Mouse (Mus musculus) stomach, postnatal 0 days (tissue): ENCODE measurements around the gene Strn3. TPM values are rescaled to one million over a fixed set of nuclear protein-coding genes. Genes with fewer than 3 reads are reported as not detected.

Source experiments
- ATAC-seq: fragments of 200-750 bp; cut with Nextera tagmentation; 2 replicates; pipeline ENCODE4 v1.8.0; 2017; ENCODE audit not compliant: low FRiP score, low TSS enrichment
- DNase-seq: peaks from one replicate; pipeline ENCODE4 v3.0.0-alpha.2; 2016; ENCODE audit warnings: low spot score
- H3K27ac ChIP-seq: fragments of 300-500 bp; sonication (generic); replicated peaks from 2 replicates; pipeline ENCODE4 v1.5.1; 2014; ENCODE audit warnings: mild to moderate bottlenecking, control low read depth
- H3K27me3 ChIP-seq: fragments of 300-500 bp; sonication (generic); 2 replicates; pipeline ENCODE4 v1.6.1; 2014; ENCODE audit warnings: low read length; ENCODE audit not compliant: control insufficient read depth, insufficient read depth
- H3K36me3 ChIP-seq: fragments of 300-500 bp; sonication (generic); 2 replicates; pipeline ENCODE4 v1.6.1; 2014; ENCODE audit warnings: low read length, mixed read lengths; ENCODE audit not compliant: control insufficient read depth, insufficient read depth
- H3K4me1 ChIP-seq: fragments of 300-500 bp; sonication (generic); replicated peaks from 2 replicates; pipeline ENCODE4 v1.6.1; 2014; ENCODE audit warnings: antibody characterized with exemption; ENCODE audit not compliant: control insufficient read depth, insufficient read depth
- H3K4me2 ChIP-seq: fragments of 300-500 bp; sonication (generic); replicated peaks from 2 replicates; pipeline ENCODE4 v1.6.1; 2014; ENCODE audit warnings: low read depth, mild to moderate bottlenecking, control low read depth, moderate library complexity
- H3K4me3 ChIP-seq: fragments of 300-500 bp; sonication (generic); 2 replicates; pipeline ENCODE4 v1.5.1; 2014; ENCODE audit warnings: low read depth, low read length, control low read depth
- H3K9ac ChIP-seq: fragments of 300-500 bp; sonication (generic); 2 replicates; pipeline ENCODE4 v1.6.1; 2014; ENCODE audit warnings: mild to moderate bottlenecking, low read length, control low read depth, mixed read lengths
- H3K9me3 ChIP-seq: fragments of 300-500 bp; sonication (generic); 2 replicates; pipeline ENCODE4 v1.6.1; 2016; ENCODE audit warnings: low read length; ENCODE audit not compliant: control insufficient read depth
- CTCF ChIP-seq: IDR thresholded peaks from 2 replicates; pipeline ENCODE4 v1.5.1; 2016; ENCODE audit warnings: antibody characterized with exemption, low read depth, mild to moderate bottlenecking, moderate library complexity
- EP300 ChIP-seq: optimal IDR thresholded peaks from 2 replicates; pipeline ENCODE3; 2016; ENCODE audit warnings: antibody characterized with exemption
- WGBS: fragments of 180-500 bp; shearing (Covaris S2); extraction: QIAGEN DNeasy Blood & Tissue Kit; methylation state at CpG from one replicate; pipeline ENCODE4 v1.1.7; 2014; 5-methylcytosine and 5-hydroxymethylcytosine counted together
- polyA plus RNA-seq: library from polyadenylated mRNA; unstranded; fragments of >200 nt; fragmentation: Nextera tagmentation; extraction: Ambion mirVana; gene quantifications from 2 replicates; pipeline ENCODE4 v1.2.1, GENCODE M21; 2015

Strn3 gene
- polyA plus RNA-seq, 1 experiment from 2014 or later = 25.7 TPM

DNA sequence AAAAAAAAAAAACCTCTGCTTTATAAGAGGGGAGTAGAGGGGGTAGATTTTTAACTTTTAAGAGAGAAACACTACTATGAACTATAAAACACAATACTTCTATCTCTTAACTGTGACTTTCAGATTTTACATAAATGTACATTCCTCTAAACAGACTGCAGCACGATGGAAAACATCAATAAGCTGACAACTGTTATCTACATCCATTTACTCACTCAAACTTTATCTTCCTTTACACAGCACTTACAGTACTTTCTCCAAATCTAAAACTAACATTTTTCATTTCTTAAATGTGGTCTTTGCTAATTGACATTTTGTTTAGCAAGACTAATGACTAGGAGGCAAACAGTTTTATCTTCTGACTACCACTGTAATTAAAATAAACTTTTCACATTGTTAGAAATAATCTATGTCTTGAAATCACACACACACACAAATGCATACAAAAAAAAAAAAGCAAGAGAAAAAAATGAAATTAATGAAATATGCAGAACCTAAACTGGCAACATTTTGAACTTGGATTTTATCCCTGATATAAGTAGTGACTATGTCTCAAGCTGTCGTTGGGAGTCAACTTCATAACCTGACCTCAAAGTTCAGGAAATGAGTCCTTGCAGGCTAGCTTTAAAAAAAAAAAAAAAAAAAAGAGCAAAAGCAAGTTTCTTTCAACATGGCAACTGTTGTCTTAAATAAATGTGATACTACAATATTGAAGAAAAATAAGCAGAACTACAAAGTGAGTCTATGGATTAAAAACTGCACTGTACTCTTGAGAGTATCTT lies 54.8 kb downstream of the Strn3 start:
- WGBS = 29% methylated on average over 2 of the region's 2 CpGs
- Histone ChIP-seq H3K4me3 (no peak overlapping the region), H3K9me3 (no peaks in the 10 kb centered on the region), H3K4me1 (no peaks in the 10 kb centered on the region), H3K36me3 (no peaks in the 10 kb centered on the region), H3K27me3 (no peaks in the 10 kb centered on the region), H3K9ac (no peak overlapping the region), H3K27ac (no peak overlapping the region), H3K4me2 (no peak overlapping the region)
- TF ChIP-seq CTCF (no peak), EP300 (no peak)
- no peak for ATAC-seq
- no peak for DNase-seq

DNA sequence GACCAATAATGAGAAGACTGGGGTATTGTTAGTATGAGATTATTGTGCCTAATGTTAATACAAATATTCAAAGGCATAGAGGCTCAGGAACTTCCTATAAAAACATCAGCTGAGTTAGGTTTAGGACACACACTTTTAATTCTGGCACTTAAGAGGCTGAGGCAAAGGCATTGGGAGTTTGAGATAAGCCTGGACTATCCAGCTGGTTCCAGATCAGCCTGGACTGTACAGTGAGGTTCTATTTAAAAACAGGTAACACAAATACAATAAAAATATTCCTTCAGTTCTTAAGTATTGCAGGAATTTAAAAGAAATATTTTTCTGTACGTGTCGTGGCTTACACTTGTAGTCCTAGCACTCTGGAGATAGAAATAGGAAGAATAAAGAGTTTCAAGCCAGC lies 55.4 kb downstream of the Strn3 start:
- no peak overlapping the region for H3K4me3 ChIP-seq
- H3K27ac ChIP-seq = no peak overlapping the region
- no peaks in the 10 kb centered on the region for H3K36me3 ChIP-seq
- no peaks in the 10 kb centered on the region for H3K4me1 ChIP-seq
- no peaks in the 10 kb centered on the region for H3K27me3 ChIP-seq
- ATAC-seq (no peak), DNase-seq (no peak)
- TF ChIP-seq CTCF (no peak), EP300 (no peak)
- H3K9me3 ChIP-seq = no peaks in the 10 kb centered on the region
- no peak overlapping the region for H3K9ac ChIP-seq
- no peak overlapping the region for H3K4me2 ChIP-seq
- 66% methylated on average over 2 of the region's 2 CpGs for WGBS

DNA sequence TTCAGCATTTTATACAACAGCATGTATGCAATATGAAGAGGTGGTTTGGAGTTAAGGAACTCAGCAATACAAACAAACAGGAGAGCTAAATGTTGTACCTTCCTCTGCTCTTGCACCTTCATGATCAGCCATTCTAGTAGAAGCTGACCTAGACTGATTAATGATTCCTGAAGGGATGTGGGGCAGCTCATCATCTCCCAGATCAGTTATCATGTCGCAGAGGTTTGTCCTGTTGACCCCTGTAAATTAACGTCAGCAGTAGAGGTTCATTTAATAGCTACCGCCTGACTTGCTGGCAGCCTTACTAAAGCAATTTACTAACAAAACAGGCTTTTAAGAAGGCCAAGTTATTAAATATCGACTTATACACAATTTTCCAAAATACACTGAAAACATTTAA lies 58.2 kb downstream of the Strn3 start:
- ATAC-seq = no peak
- no peak for TF ChIP-seq CTCF
- no peak for TF ChIP-seq EP300
- Histone ChIP-seq H3K4me3 (no peak overlapping the region), H3K4me1 (no peaks in the 10 kb centered on the region), H3K27me3 (no peaks in the 10 kb centered on the region), H3K27ac (no peak overlapping the region), H3K36me3 (no peaks in the 10 kb centered on the region), H3K9ac (no peak overlapping the region), H3K4me2 (no peak overlapping the region), H3K9me3 (no peaks in the 10 kb centered on the region)
- DNase-seq = no peak
- 62% methylated on average over 4 of the region's 4 CpGs for WGBS

DNA sequence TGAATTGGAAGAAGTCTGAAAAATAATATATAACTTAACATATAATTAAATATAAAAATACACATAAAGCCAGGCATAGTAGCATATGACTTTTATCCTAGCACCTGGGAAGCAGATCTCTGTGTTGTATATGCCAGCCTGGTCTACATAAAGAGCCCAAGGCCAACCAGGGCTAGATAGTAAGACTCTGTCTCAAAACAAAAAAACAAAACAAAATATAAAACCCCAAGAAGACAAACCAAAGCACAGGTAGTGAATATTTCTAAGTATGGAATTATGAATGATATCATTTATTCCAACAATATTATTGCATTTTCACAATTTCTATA lies 68.4 kb downstream of the Strn3 start:
- TF ChIP-seq CTCF (no peak), EP300 (no peak)
- no peaks in the 10 kb centered on the region for H3K4me1 ChIP-seq
- H3K4me3 ChIP-seq = no peak overlapping the region
- DNase-seq (no peak), ATAC-seq (no peak)
- H3K36me3 ChIP-seq = peaks cover 7% of the 10 kb centered on the region; the same call in 1 of the 2 replicates
- H3K4me2 ChIP-seq = no peak overlapping the region
- no peaks in the 10 kb centered on the region for H3K27me3 ChIP-seq
- H3K27ac ChIP-seq = no peak overlapping the region
- H3K9ac ChIP-seq = no peak overlapping the region
- H3K9me3 ChIP-seq = no peaks in the 10 kb centered on the region

DNA sequence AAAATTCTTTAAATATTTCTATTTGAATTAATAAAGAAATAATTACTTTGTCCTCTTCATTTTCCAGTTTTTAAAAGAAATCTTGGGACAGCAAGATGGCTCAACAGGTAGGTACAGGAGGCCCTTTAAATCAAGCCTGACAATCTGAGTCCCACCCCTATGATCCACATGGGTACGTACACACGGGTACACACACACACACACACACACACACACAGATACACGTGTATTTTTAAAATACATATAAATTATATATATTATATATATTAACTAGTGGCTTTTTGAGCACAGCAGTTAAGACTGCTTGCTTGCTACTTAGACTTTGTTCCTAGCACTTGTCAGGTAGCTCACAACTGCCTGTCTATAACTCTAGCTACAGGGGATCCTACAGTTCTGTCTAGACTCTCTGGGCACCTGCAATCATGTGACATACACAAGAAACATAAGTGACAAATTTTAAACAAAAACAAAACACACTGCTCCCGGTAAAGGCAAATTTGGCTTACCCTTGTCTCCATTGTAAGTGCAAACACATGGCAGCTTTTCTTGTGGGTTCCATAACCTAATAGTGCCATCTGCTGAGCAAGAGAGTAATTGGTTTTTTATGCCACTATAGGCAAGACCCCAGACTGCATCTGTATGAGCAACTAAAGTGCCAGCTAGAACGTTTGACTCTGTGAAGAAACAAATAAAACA lies 68.9 kb downstream of the Strn3 start:
- TF ChIP-seq EP300 (no peak), CTCF (peak; percentile 54)
- no peak for DNase-seq
- 76% methylated on average over 5 of the region's 5 CpGs for WGBS
- Histone ChIP-seq H3K9me3 (no peaks in the 10 kb centered on the region), H3K27me3 (no peaks in the 10 kb centered on the region), H3K4me3 (no peak overlapping the region), H3K27ac (no peak overlapping the region), H3K4me2 (no peak overlapping the region), H3K4me1 (no peaks in the 10 kb centered on the region), H3K36me3 (peaks cover 7% of the 10 kb centered on the region; the same call in 1 of the 2 replicates), H3K9ac (no peak overlapping the region)
- ATAC-seq = no peak

DNA sequence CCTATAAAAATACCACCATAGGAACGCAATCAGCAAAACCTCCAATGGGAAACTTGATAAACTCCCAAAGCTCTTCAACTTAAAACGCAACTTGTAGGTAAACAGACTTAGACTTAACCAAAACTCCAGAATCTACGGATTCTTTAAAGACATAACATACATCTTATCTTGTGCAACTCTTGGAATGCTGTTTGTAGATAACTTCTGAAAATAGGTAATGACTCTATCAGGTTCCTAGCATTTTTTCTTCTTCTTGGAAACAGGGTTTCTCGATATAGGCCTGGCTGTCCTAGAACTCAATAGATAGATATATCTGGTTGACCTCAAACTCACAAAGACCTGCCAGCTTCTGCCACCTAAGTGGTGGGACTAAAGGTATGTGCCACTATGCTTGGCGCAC lies 70.5 kb downstream of the Strn3 start:
- TF ChIP-seq CTCF (no peak), EP300 (no peak)
- Histone ChIP-seq H3K4me1 (no peaks in the 10 kb centered on the region), H3K9me3 (no peaks in the 10 kb centered on the region), H3K9ac (no peak overlapping the region), H3K36me3 (peaks cover 12% of the 10 kb centered on the region), H3K4me3 (no peak overlapping the region), H3K27me3 (no peaks in the 10 kb centered on the region), H3K4me2 (no peak overlapping the region), H3K27ac (no peak overlapping the region)
- ATAC-seq = no peak
- 84% methylated on average over 5 of the region's 5 CpGs for WGBS
- DNase-seq = no peak
